Mouse (Mus musculus) urinary bladder, postnatal 14 days (tissue): ENCODE measurements at regions not wholly inside any gene's neighbourhood (a gene's known extent, or its start where the extent isn't known, plus 50 kb on each side); places are given as distances from the start of the nearest gene placed in this dataset.
A peak's percentile ranks its signal among the peaks of the same experiment; 100 is the strongest.

Source experiments
- DNase-seq: peaks from one replicate; pipeline ENCODE4 v3.0.0; 2021; ENCODE audit warnings: low spot score

DNA sequence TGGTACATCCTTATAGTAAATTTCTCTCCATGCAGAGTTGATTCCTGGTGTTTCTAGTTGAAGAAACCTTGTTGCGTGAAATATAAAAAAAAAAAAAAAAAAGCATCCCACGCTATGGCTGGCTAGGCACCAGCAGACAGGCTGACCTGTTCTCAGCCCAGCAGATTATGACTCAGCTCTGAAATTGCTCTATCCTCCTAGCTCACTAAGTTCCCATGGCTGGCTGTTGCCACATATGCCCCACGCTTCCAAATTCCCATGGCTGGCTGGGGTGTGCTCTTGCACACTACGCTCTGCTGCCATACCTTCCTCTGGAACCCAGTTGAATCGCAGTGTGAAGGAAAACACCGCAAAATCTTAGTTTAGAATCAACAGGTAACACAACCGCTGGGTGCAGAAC is 270.1 kb downstream of the Mid1ip1 start:
- DNase-seq: no peak

DNA sequence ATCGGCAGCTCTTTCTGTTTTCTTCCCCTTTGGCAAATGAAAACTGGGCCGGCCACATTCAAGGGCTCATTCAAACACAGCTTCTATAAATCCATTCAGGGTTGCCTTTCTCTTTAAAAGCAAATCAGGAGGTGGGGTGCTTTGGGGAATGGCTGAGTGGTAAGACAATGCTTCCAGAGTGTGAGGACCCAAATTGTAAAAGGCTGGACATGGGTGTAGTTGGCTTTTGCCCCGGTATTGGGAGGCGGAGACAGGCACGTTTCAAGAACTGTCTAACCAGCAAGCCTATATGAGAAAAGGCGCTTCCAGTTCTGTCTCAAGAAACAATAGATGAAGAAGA is 277.0 kb downstream of the Mid1ip1 start:
- no peak for DNase-seq

DNA sequence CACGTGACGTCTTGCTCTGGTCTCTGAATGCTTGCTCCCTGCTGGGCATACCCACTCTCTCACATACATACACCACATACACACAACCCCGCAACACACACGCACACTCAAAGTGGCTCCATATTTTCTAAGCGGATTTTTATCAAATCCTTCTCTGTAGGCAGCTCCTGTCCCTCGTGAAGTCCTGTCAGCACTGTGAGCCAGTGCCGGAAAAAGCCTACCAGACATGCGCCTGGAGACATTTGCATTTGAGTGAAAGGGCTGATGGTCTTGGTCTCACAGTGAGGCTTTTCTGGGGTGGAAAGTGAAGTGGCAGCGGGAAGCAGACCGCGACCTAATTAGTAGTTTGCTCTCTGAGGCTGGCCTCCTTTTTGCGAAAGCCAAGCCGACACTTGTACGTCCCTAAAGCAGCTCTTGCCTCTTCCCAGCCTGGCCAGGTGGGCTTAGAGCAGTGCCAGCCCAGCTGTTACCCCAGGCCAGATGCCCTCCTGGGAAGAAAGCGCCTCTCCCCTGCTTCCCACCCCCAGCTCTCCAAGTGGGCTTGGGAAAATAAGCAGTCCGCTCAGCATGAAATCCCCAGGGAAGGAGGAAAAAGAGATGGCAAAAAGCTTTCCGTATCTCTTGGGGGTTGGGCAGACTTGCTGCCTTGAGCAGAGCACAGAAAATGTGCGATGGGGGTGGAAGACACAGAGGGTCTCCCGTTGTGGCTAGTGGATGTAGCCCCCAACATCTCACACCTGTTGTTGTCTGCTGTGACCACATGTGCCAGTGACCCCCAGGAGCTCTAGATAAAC is 277.6 kb downstream of the Mid1ip1 start:
- no peak for DNase-seq

DNA sequence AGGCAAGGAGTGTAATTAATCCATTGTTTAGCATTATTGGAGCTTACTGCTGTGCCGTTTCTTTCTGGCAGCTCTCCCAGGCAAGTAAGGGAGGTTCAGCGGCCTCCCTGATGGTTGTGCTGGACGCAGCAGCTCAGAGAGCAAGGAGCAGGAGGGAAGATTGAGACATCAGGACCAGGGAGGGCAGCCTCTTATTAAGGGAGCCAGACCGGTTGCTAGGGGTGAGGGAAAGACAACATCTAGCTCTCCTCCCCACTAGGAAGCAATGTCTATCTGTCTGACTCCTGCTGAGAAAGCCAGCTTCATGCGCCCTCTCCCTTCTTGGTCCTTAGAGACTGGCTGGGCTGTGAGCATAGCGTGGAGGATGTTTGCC is 278.2 kb downstream of the Mid1ip1 start:
- DNase-seq: no peak

DNA sequence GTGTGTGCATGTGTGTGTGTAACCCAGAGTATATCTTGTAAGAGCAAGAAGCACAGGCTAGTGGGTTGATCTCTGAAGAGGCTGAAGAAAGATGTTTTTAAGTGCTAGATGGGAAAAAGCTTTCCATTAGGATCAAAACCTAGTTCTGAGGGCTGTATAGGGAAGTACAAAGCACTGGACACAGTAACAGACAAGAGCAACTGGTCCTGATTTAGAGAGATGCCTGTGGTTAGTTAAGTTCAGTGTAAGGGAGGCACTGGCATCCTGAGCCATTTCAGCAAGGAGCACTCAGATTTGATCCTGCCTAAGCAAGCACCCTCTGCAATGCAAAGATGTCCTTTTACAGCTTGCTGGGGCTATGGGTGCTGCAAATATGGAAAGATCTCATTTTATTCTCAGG is 280.1 kb downstream of the Mid1ip1 start:
- DNase-seq: no peak

DNA sequence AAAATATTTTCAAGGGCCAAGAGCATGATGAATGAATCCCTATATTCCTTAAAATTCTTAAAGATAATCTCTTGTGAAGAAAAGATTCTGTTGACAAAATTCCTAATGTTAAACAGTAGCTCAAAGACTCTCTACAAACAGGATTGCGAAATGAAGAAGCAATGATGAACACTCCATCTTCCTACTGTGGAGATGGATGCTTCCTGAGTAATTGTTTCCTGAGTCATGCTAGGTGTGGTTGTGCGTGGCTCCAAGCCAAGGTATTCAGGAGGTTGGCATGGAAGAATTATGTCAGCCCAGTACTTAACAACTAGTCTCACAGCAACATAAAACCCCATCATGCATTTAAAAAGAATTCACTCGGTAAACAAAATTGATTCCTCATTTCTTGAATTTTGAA is 286.4 kb downstream of the Mid1ip1 start:
- no peak for DNase-seq

DNA sequence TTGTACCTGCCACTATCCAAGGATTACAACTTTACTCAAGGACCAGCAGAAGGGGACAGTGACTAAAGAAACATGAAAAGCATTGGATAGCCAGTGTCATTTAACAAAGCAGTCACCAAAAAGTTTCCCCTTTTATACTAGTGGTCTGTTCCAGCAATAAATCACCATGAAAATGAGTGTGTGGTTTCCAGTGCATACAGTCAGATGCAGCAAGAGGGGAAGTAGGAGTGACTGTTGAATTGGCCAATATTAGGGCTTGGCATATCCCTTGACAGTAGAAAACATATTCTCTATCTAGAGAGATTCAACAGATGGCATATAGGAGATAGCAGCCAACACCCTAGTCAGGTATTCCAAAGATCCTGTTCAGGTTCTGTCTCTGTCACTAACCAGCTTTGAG is 259.8 kb upstream of the H2al1a start:
- no peak for DNase-seq

DNA sequence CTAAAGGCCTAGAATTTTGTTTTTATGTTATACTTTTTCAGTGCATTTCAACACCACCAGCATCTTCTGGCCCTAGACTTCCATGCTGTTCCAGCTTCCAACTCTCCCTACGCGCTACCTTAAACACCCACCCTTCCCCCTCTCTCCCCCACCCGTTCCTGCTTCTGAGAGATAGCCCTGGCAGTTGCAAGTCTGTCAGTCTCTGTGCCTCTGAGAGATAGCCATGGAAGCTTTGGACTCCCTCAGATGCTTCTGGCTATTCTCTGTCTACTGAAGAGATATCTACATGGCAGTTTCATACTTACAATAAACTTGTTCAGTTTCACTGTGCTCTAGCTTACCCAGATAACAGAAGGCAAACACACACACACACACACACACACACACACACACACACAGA is 252.3 kb upstream of the H2al1a start:
- DNase-seq: no peak

DNA sequence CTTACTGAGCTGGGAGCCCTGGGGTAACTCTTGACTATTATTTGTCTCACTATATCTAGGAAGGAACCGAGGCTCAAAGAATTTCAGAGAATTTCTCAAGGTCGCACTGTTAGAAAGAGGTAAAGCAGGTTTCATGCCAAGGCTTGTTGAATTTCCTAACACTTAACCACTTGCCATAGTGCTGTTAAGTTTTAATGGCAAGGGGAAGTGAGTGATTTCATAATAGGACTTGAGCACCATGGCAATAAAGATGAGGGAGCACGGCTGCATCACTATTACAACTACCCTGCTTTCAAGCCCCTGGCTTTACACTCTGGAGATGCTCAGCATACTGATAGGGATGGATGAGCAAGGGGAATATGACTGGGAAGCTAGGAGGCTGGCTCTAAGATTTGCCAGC is 216.9 kb upstream of the H2al1a start:
- no peak for DNase-seq

DNA sequence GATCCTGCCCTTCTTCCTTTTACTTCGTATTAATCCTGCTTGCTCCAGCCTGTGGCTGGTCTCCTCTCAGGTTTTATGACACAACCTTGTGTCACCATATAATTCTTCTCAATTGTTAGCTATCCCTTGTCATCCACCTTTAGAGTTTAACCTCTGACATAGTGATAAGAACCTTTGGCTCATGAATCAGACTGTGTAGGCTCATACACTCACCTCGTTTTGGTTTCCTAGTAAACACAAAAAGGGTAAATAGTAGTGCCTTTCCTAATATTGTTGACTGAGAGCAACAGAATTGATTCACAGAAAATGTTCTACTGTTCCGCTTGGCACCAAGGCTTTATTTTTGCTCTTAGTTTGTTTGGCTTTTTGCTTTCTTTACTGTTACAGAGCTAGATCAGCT is 216.2 kb upstream of the H2al1a start:
- no peak for DNase-seq

DNA sequence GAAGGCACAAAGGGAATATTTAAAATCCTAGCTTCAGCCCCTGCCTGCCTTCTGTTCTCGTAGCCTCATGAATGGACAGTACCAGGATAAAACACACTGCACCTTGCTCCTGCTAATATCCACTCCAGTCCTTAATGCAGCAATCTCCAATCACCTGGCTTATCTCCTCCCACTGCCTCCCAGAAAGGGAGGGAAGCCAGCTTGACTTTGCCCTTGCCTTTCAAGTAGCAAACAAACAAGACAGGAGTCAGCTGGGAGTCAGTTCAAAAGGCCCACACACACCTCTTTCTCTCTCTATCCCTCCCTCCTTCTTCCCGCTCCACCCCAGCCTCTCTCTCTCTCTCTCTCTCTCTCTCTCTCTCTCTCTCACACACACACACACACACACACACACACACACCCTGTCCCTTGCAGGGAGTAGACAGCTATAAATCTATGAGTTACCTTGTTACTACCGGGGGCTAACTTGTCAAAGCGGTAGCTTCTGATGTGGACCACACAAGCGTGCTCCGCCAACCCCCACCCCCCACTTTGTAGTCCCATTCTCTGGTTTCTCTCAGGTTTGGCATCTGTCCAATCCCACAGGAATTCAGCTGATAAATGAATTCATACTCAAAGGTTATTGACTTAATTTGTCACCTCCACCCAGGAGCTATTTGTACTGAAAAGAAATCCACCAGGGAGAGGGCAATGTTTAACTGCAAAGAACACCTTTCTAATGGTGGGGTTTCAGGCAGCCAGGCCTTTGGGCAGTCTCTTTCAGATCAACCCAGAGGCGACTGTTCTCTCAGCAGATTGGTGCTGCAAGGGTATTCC is 212.6 kb upstream of the H2al1a start:
- no peak for DNase-seq

DNA sequence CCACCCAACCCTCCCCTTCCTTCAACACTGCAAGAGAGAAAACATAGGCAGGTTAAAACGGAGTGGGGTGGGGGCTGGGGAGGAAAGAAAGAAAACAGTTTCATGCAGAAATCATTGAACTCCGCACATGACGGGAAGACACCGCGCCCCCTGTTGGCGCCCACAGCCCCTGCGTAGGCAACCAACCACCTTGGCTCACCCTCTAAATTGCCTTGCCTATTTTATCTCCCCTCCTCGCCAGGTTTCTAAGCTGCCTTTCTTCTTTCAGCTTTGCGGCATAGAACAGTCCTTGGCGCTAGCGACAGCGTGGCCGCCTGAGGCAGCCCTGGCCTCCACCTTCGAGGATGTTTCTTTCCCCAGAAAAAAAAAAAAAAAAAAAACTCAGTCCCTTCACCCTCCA is 211.1 kb upstream of the H2al1a start:
- DNase-seq: peak; percentile 14

DNA sequence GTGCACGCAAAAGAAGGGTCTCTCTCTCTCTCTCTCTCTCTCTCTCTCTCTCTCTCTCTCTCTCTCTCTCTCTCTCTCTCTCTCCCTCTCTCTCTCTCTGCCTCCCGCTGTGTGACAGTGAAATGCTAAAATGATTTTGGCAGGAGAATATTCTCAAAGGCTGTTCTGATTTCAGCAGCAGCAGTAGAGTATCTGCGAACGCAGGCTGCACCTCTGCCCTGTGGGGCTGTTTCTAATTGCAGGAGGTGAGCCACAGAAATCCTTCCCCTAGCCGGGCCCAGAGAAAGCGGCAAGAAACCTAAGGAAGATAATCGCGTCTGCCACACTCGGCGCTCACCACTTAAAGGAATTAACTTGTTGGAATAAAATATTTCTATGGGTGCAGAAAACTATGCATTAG is 210.6 kb upstream of the H2al1a start:
- DNase-seq: no peak

DNA sequence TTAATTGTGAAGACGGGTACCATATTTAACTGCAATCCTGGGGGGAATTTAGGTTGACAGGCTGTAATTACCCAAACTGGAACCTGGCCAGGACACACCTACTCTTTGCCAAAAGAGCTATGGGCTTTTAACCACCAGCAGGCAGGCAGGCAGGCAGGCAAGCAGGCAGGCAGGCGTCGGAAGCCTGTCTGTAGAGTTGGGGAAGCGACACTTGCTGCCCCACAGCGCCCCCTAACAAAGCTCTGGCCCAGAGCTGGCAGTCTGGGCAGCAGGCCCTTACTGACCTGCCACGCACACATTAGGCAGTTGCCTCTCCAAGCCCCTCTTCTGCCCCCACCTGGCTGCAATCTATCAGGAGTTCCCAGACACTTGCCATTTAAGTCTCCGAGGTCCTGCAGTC is 208.6 kb upstream of the H2al1a start:
- DNase-seq: peak; percentile 26

DNA sequence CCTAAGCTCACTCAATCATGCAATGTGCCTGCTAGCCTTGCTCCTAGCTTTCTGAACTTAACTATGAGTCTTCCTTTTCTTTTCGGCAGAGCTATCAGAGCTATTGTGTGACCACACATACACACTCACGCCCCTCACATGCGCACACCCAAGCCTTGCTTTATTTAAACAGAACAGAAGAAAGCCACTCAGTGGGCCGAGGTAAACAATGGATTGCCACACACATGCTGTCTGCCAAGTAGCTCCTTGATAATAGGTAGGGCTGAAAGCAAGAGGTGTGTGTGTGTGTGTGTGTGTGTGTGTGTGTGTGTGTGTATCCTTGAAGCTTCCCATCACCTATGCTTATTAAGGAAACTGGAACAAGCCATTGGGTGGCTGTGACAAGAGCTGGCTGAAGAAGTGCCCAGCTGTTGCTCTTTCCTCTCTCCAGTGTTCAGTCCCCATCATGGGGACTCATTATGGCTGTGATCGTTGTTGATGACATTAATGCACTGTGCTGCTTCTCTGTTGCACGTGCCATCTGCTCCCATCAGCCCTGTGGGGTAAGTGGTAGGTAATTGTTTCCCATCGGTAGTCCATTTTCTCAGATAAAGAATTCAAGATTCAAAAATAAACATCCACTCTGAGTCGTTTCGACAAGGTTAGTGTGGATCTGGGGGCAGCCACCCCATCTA is 201.3 kb upstream of the H2al1a start:
- no peak for DNase-seq

DNA sequence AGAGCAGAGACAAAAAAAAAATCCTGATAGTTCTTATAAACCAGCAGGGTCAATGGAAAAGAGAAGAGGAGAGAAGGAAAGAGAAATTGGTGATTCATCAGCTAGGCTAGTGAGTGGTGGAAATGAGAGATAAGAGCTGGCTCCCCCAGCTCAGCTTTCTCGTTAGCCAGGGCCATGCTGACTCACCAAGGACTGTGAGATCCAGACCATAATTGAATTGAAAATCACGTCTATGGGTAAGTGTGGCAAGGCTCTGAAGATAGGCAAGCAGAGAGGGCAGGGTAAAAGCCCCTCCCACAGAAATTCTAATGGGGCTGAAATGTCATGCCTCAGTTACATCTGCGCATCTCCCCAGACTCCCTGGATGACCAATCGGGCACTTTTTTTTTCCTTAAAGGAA is 200.7 kb upstream of the H2al1a start:
- DNase-seq: no peak

DNA sequence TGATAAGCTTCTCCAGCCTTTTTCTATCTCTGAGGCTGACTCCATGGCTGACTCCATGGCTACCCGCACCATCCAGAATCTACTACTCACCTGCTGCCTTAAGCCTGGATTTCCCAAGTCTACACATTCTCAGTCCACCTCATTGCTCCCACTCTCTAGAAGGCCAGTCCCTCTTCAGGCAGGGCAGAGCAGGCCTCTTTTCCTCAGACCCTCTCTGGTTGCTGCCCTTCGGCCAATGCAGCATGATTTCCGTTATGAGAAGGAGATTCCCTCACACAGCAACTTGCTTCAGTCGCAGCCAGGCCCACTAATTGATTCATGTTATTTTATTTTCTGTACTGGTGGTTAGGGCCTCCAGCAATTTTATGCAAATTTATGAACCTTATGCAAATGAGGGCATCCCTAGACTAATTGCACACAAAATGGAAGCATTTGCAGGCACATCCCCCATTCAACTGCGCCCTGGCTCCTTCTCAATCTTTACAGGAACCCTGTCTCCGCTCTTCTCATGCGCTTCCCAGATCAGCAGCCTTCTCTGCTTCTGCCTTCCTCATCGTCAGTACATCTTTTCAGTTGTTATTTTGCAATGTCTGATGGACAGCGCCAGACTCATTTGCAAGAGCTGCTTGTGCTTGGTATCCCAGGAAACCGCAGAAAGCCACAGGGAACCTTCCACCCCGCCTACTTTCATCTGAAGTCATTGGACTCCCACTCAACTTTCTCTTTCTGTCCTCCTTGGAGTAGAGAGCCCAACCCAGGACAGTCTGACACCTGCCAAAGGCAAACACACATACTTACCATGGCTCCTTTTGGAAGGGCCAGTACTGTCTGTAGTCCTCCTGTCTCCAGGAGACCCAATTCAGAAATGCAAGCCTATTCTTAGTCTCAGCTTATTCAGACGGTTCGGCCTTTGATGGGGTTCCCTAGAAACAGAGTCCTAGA is 199.6 kb upstream of the H2al1a start:
- DNase-seq: no peak

DNA sequence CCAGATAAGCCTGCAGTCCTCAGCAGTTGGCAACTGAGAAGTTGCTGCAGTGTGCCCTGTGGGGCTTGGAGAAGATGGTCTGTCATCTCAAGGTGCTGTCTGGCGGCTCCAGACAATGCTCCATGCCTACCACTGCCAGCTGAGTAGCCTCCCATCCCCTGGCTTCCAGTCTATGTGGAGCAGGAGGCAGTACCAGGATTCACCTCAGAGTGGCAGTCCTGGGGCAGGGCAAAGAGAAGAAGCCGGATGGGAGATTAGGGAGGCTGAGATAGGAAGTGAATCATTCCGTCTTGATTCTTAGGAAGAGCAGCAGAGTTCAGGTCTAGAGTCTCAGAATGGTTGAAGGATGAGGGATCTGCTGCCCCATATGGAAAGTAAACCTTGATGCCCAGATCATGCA is 198.1 kb upstream of the H2al1a start:
- DNase-seq: peak; percentile 11

DNA sequence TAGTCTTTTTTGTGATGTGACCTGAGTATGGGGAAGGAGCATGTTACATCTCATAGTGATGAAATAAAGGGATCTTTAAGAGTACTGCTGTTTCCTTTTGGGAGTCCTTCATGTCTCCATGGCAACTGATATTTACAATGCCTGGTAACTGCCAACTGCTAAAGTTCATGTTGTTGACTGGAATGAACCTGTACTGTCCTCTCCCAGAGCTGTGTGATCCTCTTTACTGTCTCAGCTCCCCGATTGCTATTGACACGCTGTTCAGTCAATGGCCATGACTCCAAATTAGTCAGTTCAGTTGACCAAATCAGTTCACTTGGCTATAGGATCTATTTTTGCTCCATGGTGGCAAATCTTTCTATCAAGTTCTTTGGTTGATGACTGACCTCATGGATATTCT is 167.8 kb upstream of the H2al1a start:
- no peak for DNase-seq

DNA sequence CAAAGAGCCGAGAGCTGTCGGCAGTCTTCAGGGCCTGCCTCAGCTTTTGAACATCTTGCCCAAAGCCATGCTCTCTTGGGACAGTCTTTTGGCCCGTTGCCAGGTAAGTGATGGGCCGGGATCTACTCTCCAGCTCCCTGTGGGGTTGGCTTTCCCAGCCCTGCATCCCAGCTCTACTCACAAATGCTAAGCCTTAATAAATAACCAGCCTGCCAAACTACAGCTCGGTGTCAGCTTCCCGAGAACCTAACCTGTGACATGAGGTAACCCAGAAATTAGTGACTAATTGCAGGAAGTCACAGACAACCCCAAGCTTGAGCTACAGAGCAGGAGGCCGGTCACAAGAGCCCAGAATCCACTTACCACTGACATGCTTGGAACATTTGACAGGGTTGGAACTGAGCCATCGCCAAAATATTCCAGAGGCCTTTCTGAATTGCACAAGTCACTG is 159.1 kb upstream of the H2al1a start:
- DNase-seq: peak; percentile 18

DNA sequence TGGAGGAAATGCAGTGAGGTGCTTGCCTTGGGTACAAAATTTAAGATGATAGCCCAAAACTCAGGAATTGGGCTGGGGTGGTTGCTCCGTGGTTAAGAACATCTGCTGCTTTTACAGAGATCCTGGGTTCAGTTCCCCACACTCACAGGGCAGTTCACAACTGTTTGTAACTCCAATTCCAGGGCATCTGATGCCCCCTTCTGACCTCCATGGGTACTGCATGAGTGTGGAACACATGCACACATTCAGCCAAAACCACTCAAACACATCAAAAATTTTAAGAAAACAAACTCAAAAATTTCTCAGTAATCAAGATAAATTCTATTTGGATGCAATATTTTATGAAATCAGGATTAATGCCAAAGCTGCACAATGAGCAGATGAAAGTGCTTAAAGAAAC is 157.8 kb upstream of the H2al1a start:
- DNase-seq: no peak

DNA sequence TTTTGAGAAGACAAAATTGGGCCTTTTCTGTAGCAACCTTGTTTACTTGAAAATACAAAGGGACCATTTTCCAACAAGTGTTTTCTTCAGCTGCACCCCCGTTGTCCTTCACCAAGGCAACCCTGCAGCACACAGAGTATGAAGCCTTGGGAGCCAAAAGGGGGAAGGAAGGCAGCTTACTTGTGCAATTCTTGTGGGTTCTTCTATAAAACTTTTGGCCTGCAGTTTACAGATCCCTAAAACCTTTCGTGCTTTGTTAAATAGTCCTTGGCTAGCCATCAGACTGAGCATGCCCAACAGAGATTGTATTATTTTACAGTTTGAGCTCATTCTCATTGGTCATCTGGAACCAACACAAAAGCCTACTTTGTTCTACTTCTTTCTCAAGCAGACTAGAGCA is 140.6 kb upstream of the H2al1a start:
- no peak for DNase-seq
